Mouse (Mus musculus) MEL (cell line): Measurements from ENCODE around the gene Camta1. TPM values are rescaled to one million over a fixed set of nuclear protein-coding genes. Genes with fewer than 3 reads are reported as not detected.

Experiments used
- DNase-seq: peaks from one replicate; pipeline ENCODE4 v3.0.0; 2011; ENCODE audit warnings: low read depth, low spot score
- H3K27ac ChIP-seq: 2 replicates; pipeline ENCODE4 v1.5.1; 2012; ENCODE audit warnings: low read depth, mild to moderate bottlenecking, control low read depth, low read length, moderate library complexity; ENCODE audit not compliant: control insufficient read depth
- H3K27me3 ChIP-seq, 2 experiments: fragments of 150-350 bp in 1 of 2; sonication (generic) in 1 of 2; 2 replicates each; pipeline ENCODE4 v1.6.1; 2012; ENCODE audit warnings: low read length in 2 of 2, mild to moderate bottlenecking in 2 of 2, improper control_type of control experiment in 1 of 2, moderate library complexity in 1 of 2; ENCODE audit not compliant: insufficient read depth in 2 of 2, control insufficient read depth in 1 of 2
- H3K36me3 ChIP-seq, 2 experiments: 2 replicates each; pipeline ENCODE4 v1.6.1; 2012 to 2014; ENCODE audit warnings: low read length in 2 of 2, improper control_type of control experiment in 1 of 2, inconsistent platforms in 1 of 2, mild to moderate bottlenecking in 1 of 2; ENCODE audit not compliant: insufficient read depth in 2 of 2, control insufficient read depth in 1 of 2
- H3K4me1 ChIP-seq, 2 experiments: fragments of 150-350 bp in 1 of 2; sonication (generic) in 1 of 2; 2 replicates each; pipeline ENCODE4 v1.6.1; 2012; ENCODE audit warnings: low read length in 2 of 2, improper control_type of control experiment in 1 of 2, mild to moderate bottlenecking in 1 of 2; ENCODE audit not compliant: insufficient read depth in 2 of 2, control insufficient read depth in 1 of 2
- H3K4me3 ChIP-seq, 2 experiments: fragments of 150-350 bp in 1 of 2; sonication (generic) in 1 of 2; 2 replicates each; pipeline ENCODE4 v1.5.1; 2012; ENCODE audit warnings: low read depth in 2 of 2, low read length in 2 of 2, mild to moderate bottlenecking in 2 of 2, moderate library complexity in 2 of 2, control low read depth in 1 of 2, improper control_type of control experiment in 1 of 2; ENCODE audit not compliant: control insufficient read depth in 1 of 2, insufficient read depth in 1 of 2
- H3K79me2 ChIP-seq: 2 replicates; pipeline ENCODE4 v1.6.1; 2012; ENCODE audit warnings: mild to moderate bottlenecking, low read length, moderate library complexity; ENCODE audit not compliant: control insufficient read depth, poor library complexity, insufficient read depth
- H3K9ac ChIP-seq: 2 replicates; pipeline ENCODE4 v1.6.1; 2012; ENCODE audit warnings: low read depth, mild to moderate bottlenecking, control low read depth, low read length, moderate library complexity; ENCODE audit not compliant: control insufficient read depth, poor library complexity, severe bottlenecking
- H3K9me3 ChIP-seq: fragments of 150-350 bp; sonication (generic); replicated peaks from 2 replicates; pipeline ENCODE4 v1.6.1; 2012; ENCODE audit warnings: mild to moderate bottlenecking, low read length, improper control_type of control experiment, moderate library complexity; ENCODE audit not compliant: insufficient read depth
- CHD1 ChIP-seq: IDR thresholded peaks from 2 replicates; pipeline ENCODE4 v1.6.1; 2012; ENCODE audit warnings: low read depth, mild to moderate bottlenecking, inconsistent platforms, low read length, improper control_type of control experiment
- CHD2 ChIP-seq: IDR thresholded peaks from 2 replicates; pipeline ENCODE4 v1.6.1; 2011; ENCODE audit warnings: low read length, improper control_type of control experiment
- EP300 ChIP-seq, 2 experiments: IDR thresholded peaks; 2 replicates each; pipeline ENCODE4 v1.6.1; 2011; ENCODE audit warnings: improper control_type of control experiment in 2 of 2, low read length in 2 of 2, low read depth in 1 of 2, mild to moderate bottlenecking in 1 of 2
- ETS1 ChIP-seq: IDR thresholded peaks from 2 replicates; pipeline ENCODE4 v1.6.1; 2012; ENCODE audit warnings: low read depth, mild to moderate bottlenecking, inconsistent platforms, low read length, improper control_type of control experiment, moderate library complexity
- HCFC1 ChIP-seq: IDR thresholded peaks from 2 replicates; pipeline ENCODE4 v1.6.1; 2012; ENCODE audit warnings: low read depth, mild to moderate bottlenecking, inconsistent platforms, low read length, improper control_type of control experiment, moderate library complexity
- JUND ChIP-seq: IDR thresholded peaks from 2 replicates; pipeline ENCODE4 v1.6.1; 2011; ENCODE audit warnings: low read depth, mild to moderate bottlenecking, improper control_type of control experiment, low read length
- KAT2A ChIP-seq: conservative IDR thresholded peaks from 2 replicates; pipeline ENCODE4 v1.6.1; 2012; ENCODE audit warnings: low read depth, low read length, improper control_type of control experiment, inconsistent platforms
- MAFK ChIP-seq: IDR thresholded peaks from 2 replicates; pipeline ENCODE4 v1.6.1; 2011; ENCODE audit warnings: low read depth, mild to moderate bottlenecking, low read length, improper control_type of control experiment, borderline replicate concordance
- MAX ChIP-seq: IDR thresholded peaks from 2 replicates; pipeline ENCODE4 v1.6.1; 2011; ENCODE audit warnings: low read length, improper control_type of control experiment
- MEF2A ChIP-seq: IDR thresholded peaks from 2 replicates; pipeline ENCODE4 v1.6.1; 2014; ENCODE audit warnings: low read depth, mild to moderate bottlenecking, inconsistent platforms, low read length, improper control_type of control experiment; ENCODE audit not compliant: poor library complexity, insufficient replicate concordance, severe bottlenecking; ENCODE audit errors: extremely low read depth
- MXI1 ChIP-seq: IDR thresholded peaks from 2 replicates; pipeline ENCODE4 v1.6.1; 2011; ENCODE audit warnings: mild to moderate bottlenecking, low read depth, low read length, improper control_type of control experiment
- MYC ChIP-seq: IDR thresholded peaks from 2 replicates; pipeline ENCODE4 v1.6.1; 2011; ENCODE audit warnings: low read depth, mild to moderate bottlenecking, low read length, improper control_type of control experiment, moderate library complexity
- NRF1 ChIP-seq: IDR thresholded peaks from 2 replicates; pipeline ENCODE4 v1.6.1; 2014; ENCODE audit warnings: low read depth, mild to moderate bottlenecking, inconsistent platforms, low read length, improper control_type of control experiment, moderate library complexity; ENCODE audit not compliant: poor library complexity, insufficient read depth, severe bottlenecking
- POLR2A ChIP-seq, 2 experiments: IDR thresholded peaks; 2 replicates each; pipeline ENCODE4 v1.6.1; 2011 to 2012; ENCODE audit warnings: low read length in 2 of 2, mild to moderate bottlenecking in 2 of 2, control low read depth in 1 of 2, improper control_type of control experiment in 1 of 2, low read depth in 1 of 2, moderate library complexity in 1 of 2; ENCODE audit not compliant: control insufficient read depth in 1 of 2, insufficient read depth in 1 of 2, poor library complexity in 1 of 2
- TBP ChIP-seq: IDR thresholded peaks from 2 replicates; pipeline ENCODE4 v1.8.0; 2011; ENCODE audit warnings: low read depth, low read length, improper control_type of control experiment
- ZMIZ1 ChIP-seq: IDR thresholded peaks from 2 replicates; pipeline ENCODE4 v1.6.1; 2012; ENCODE audit warnings: low read depth, mild to moderate bottlenecking, inconsistent platforms, low read length, improper control_type of control experiment, moderate library complexity
- ZNF384 ChIP-seq: IDR thresholded peaks from 2 replicates; pipeline ENCODE4 v1.6.1; 2012; ENCODE audit warnings: low read depth, mild to moderate bottlenecking, inconsistent platforms, low read length, improper control_type of control experiment
- polyA plus RNA-seq, 2 experiments: library from polyadenylated mRNA; stranded (reverse) in 1 of 2; unstranded in 1 of 2; fragments of >175 nt in 1 of 2; fragments of >200 nt in 1 of 2; gene quantifications; 2 replicates each; pipeline versions ENCODE4 v1.2.1 to v1.2.4; 2012; ENCODE audit warnings: low replicate concordance in 2 of 2, low read depth in 1 of 2; ENCODE audit not compliant: insufficient read length in 2 of 2, insufficient read depth in 1 of 2, missing spikeins in 1 of 2
- total RNA-seq: library from RNA; depleted of rRNA; stranded (reverse); fragments of 300-350 nt; gene quantifications from 2 replicates; pipeline ENCODE4 v1.2.3, GENCODE M21; 2012

Camta1 gene
- total and polyA plus RNA-seq, 3 experiments = 28.2 to 87.5 TPM; not detected in 1

DNA sequence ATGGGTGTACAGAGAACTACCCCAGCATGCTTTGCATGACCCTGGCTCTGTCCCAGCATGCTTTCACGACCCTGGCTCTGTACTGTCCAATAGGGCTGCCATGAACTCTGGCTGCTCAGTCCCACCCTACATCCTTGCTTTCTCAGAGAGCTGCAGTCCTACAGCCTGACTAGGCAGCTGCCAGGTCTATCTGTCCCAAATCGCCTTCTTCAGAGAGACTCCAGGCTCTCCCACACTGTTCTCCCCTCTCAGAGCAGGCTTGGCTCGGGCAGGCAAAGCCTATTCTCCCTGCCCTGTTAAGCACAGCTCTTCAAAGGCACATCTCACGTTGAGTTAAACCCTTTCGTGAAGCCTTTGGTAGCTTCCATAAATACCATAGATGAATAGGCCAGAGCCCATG lies 317.5 kb downstream of the Camta1 start:
- Histone ChIP-seq H3K79me2 (no peaks in the 10 kb centered on the region), H3K4me1 (no peaks in the 10 kb centered on the region), H3K36me3 (no peaks in the 10 kb centered on the region), H3K4me3 (no peak overlapping the region), H3K9me3 (no peaks in the 10 kb centered on the region), H3K27me3 (no peaks in the 10 kb centered on the region), H3K27ac (no peak overlapping the region), H3K9ac (no peak overlapping the region)
- no peak for DNase-seq
- TF ChIP-seq TBP (no peak), MYC (no peak), ZMIZ1 (no peak), EP300 (IDR thresholded peaks at IDR 0.05; ENCODE audit: low read depth in 1 of 2, low read length in 2 of 2) (no peak), MAX (no peak), POLR2A (IDR thresholded peaks at IDR 0.05; ENCODE audit: control insufficient read depth in 1 of 2, insufficient read depth in 1 of 2, low read depth in 1 of 2, low read length in 2 of 2, poor library complexity in 1 of 2) (no peak), ETS1 (no peak), KAT2A (no peak), MEF2A (no peak), NRF1 (no peak), CHD2 (no peak), JUND (no peak)
- TF ChIP-seq, all 39 proteins: peak for 0

- H3K79me2 ChIP-seq = no peaks in the 10 kb centered on the region
- no peaks in the 10 kb centered on the region for H3K36me3 ChIP-seq
- H3K9ac ChIP-seq = no peak overlapping the region
- DNase-seq = no peak
- H3K9me3 ChIP-seq = no peaks in the 10 kb centered on the region
- no peaks in the 10 kb centered on the region for H3K27me3 ChIP-seq
- no peak overlapping the region for H3K27ac ChIP-seq
- H3K4me1 ChIP-seq = no peaks in the 10 kb centered on the region
- TF ChIP-seq MAFK (no peak), CHD1 (no peak), HCFC1 (no peak)
- TF ChIP-seq, all 39 proteins: peak for 0
- no peak overlapping the region for H3K4me3 ChIP-seq
These were observed 321.1 kb downstream of the Camta1 start for GRCm38 (mm10) chr4:151540546-151540945.

GRCm38 (mm10) chr4:151539881-151540280 lies 321.8 kb downstream of the Camta1 start:
- Histone ChIP-seq H3K27ac (no peak overlapping the region), H3K79me2 (no peaks in the 10 kb centered on the region), H3K4me1 (no peaks in the 10 kb centered on the region), H3K9ac (no peak overlapping the region), H3K9me3 (no peaks in the 10 kb centered on the region), H3K27me3 (no peaks in the 10 kb centered on the region), H3K4me3 (no peak overlapping the region), H3K36me3 (no peaks in the 10 kb centered on the region)
- no peak for DNase-seq
- TF ChIP-seq MEF2A (no peak), MXI1 (no peak), CHD1 (no peak), ZNF384 (no peak), EP300 (IDR thresholded peaks at IDR 0.05; ENCODE audit: low read depth in 1 of 2, low read length in 2 of 2) (no peak)
